Mouse (Mus musculus) left cerebral cortex, adult 2 months (tissue): ENCODE results near the gene B3galt5. TPM values are rescaled to one million over a fixed set of nuclear protein-coding genes. Genes with fewer than 3 reads are reported as not detected.

Experiments
- DNase-seq, 2 experiments: peaks; one replicate each; pipeline ENCODE4 v3.0.0; 2021 to 2022; ENCODE audit warnings: low spot score in 2 of 2, mixed read lengths in 1 of 2; ENCODE audit errors: extremely low spot score in 1 of 2
- H3K27ac ChIP-seq: fragments of 200-600 bp; 2 replicates; pipeline ENCODE4 v1.8.1; 2022
- H3K4me3 ChIP-seq: fragments of 200-600 bp; 2 replicates; pipeline ENCODE4 v1.8.1; 2022
- CTCF ChIP-seq: fragments of 200-600 bp; IDR thresholded peaks from 2 replicates; pipeline ENCODE4 v1.8.1; 2022; ENCODE audit warnings: antibody characterized with exemption, mild to moderate bottlenecking, moderate library complexity
- intact Hi-C: fragments of 180-260 bp; cut with DNase I; formaldehyde crosslinking; loops from one replicate; pipeline ENCODE4 v1.15.1; 2025
- total RNA-seq, 2 experiments: library from RNA; stranded (reverse); gene quantifications; 2 replicates each; pipeline ENCODE4 v1.2.3; 2021

The B3galt5 gene
- total RNA-seq, 2 experiments from 2014 or later = 17.2 to 20.5 TPM

DNA sequence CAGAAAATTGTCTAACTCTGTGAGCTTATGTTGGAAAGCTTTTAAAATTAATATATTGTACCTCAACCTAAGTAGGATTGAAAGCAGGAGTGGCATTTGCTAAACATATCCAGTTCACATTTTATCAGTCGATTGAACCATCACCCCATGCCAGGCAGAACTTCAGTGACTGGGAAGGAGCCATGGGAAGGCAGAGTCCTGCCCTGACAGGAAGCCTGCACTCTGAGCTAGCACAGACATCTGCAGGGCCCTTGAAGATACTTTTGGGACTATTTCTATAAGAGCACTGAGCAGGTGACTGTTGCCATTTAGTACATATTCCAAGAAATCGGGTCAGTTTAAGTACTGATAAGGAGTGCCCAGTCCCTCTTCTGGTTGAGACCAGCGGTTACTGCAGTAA, 13.6 kb upstream of the B3galt5 start:
- no peak for TF ChIP-seq CTCF
- H3K4me3 ChIP-seq = no peak overlapping the region
- no peak overlapping the region for H3K27ac ChIP-seq
- DNase-seq = no peak
- intact Hi-C loops = loop anchor here (10.0 kb wide), 1 partner anchor 383 kb away; no protein-coding TSS in a partner anchor

DNA sequence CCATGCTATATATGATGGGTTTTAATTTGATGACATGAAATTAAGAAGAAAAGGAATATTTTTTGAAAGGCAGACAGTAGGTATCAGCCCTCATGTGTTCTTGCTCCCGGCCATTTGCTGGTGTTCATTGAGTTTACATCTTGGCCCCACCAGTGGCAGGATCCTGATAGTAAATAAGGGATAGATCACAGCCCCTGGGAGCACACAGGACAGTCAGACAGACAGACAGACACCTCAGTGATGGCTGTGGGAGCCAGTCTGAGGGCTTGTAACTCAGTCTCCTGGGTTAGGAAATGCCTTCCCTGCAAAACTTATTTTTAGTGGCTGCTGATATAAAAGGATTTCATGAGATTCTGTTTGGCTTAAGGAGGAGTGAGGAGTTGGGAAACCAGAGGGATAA, 13.1 kb upstream of the B3galt5 start:
- Histone ChIP-seq H3K27ac (no peak overlapping the region), H3K4me3 (no peak overlapping the region)
- no peak for TF ChIP-seq CTCF
- intact Hi-C loops = loop anchor here (10.0 kb wide), 1 partner anchor 382 kb away; no protein-coding TSS in a partner anchor
- DNase-seq = no peak

DNA sequence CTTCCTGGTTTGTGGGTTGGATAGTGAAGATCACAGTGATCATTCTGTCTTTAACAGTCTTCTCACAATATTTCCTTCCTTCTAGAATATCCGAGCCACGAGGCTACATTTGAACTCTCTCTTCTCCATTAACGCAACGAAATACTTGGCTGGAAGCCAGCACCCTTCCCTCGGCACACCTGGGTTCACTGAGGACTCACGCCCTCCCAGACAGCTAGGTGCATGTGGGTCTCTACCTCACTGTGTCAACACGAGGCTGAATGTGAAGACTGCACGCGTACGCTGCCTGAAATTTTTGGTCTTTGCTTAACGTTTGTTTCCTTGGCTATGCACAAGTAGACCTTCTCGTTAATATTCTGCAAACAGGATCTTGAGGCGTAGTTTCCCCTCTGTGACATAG, 7.2 kb upstream of the B3galt5 start:
- no peak for TF ChIP-seq CTCF
- no peak for DNase-seq
- intact Hi-C loops = loop anchor here (10.0 kb wide), 1 partner anchor 376 kb away; no protein-coding TSS in a partner anchor
- H3K4me3 ChIP-seq = no peak overlapping the region
- no peak overlapping the region for H3K27ac ChIP-seq

DNA sequence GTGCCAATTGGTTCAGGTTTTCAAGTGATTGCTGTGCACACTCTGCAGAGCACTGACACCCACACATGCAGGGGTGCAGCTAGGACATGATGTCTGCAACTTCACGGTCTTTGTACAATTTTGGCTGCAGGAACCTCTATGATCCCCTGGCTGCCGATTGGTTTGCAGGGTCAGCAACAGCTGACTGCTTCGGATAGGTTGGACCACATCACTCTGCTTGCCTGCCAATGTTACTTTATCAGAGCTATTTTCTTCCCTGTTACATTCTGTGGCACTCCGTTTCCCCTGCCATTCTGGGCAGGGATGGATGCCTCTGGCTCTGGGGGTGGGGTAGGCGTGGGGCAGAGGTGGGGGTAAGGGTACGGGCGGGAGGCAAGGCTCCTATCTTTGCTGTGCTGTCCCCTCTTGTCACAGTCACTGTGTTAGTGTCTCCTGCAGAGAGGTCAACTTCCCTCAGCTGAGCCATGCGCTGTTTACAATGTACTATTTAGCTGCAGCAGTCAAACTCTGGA, 6.5 kb upstream of the B3galt5 start:
- Histone ChIP-seq H3K4me3 (no peak overlapping the region), H3K27ac (no peak overlapping the region)
- intact Hi-C loops = loop anchor here (10.0 kb wide), 1 partner anchor 376 kb away; no protein-coding TSS in a partner anchor
- DNase-seq = no peak
- TF ChIP-seq CTCF = no peak

DNA sequence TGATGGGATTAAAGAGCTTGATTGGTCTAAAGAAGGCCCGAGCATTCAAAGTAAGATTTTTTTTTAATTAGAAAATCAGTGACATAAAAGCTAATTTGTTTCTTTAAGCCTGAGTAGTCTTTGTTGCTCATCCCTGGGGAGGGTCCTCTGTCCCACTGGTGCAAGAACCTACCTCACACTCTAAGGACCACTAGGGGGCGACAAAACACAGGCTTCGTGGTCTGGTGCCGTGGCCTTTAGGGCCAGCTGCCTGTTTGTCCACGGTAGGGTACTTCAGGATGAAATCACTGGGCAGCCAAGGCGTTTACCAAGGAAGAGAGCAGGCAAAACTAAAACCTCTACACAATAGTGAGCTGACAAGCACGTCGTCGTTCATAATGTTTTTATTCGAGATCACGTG, 5.2 kb upstream of the B3galt5 start:
- DNase-seq = peak; percentile 71 to 72
- H3K4me3 ChIP-seq = no peak overlapping the region
- intact Hi-C loops = loop anchor here (1.0 kb wide), 2 partner anchors 111 to 115 kb away; no protein-coding TSS in a partner anchor
- no peak overlapping the region for H3K27ac ChIP-seq
- TF ChIP-seq CTCF = peak; percentile 90

DNA sequence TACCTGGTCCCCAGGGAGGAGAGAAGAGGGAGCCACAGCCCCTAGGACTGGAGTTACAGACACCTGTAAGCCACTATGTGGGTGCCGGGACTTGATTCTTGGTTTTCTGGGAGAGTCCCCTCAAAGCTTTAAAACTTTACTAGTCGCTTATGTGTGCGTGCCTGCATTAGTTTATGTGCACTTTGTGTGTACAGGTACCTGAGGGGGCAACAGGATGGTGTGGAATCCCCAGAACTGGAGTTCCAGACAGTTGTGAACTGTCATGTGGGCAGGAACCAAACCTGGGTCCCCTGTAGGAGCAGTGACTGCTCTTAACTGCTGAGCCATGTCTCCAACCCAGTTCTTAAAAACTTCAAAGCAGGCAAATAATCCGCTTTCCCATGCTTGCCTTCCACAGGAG, 4.3 kb upstream of the B3galt5 start:
- no peak overlapping the region for H3K4me3 ChIP-seq
- no peak overlapping the region for H3K27ac ChIP-seq
- DNase-seq = no peak
- TF ChIP-seq CTCF = no peak
- intact Hi-C loops = no loop called here

DNA sequence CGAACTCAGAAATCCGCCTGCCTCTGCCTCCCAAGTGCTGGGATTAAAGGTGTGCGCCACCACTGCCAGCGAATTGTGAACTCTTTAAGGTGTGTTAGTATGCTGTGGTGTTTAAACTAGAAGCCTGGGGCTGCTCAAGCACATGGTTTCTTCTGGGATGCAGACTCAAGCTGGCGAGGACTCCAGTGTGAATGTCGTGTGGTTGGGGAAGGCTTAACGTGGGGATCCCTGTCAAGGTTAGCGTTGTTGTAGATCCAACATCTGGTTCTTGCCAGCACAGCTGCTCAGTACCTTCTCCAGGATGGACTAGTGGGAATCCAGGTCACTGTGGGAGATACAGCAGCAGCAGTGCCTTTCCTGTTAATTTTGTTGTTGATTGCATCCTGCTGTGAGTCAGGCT, 3.6 kb upstream of the B3galt5 start:
- intact Hi-C loops = no loop called here
- H3K4me3 ChIP-seq = no peak overlapping the region
- DNase-seq = no peak
- no peak overlapping the region for H3K27ac ChIP-seq
- no peak for TF ChIP-seq CTCF

DNA sequence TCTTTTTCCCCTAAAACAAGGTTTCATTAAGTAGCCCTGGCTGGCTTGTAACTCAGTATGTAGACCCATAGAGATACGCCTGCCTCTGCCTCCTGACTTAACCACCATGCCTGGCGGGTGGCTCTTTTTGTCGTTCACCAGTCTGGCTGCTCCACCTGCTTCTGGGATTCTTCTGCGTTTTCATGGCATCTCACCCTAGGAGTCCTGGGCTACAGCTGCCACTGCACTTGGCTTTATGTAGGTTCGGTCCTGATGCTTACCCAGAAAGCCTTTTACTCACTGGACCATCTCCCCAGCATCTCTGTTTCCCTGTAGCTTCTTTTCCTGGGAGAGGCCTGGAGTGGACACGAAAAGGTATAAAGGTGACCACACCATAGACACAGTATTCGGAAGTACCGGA, 1.6 kb upstream of the B3galt5 start:
- intact Hi-C loops = no loop called here
- DNase-seq = no peak
- Histone ChIP-seq H3K4me3 (no peak overlapping the region), H3K27ac (no peak overlapping the region)
- TF ChIP-seq CTCF = no peak

DNA sequence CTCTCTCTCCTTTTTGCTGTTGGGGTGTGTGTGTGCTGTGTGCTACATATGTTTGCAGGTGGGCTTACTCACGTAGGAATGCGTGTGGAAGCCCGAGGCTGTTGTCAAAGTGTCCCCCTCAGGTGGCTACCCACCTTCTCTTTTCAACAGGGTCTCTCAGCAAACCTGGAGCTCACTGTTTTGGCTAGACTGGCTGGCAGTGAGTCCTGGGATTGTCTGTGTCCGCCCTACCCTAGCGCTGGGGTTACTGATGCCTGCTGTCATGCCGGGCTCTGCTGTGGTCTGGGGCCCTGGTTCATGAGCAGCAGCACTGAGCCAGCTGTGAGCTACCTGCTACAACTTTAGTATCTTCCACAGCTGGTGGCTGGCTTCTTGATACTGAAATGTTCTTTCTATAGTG, 8.9 kb downstream of the B3galt5 start:
- no peak overlapping the region for H3K27ac ChIP-seq
- DNase-seq = no peak
- no peak overlapping the region for H3K4me3 ChIP-seq
- intact Hi-C loops = no loop called here
- TF ChIP-seq CTCF = no peak

DNA sequence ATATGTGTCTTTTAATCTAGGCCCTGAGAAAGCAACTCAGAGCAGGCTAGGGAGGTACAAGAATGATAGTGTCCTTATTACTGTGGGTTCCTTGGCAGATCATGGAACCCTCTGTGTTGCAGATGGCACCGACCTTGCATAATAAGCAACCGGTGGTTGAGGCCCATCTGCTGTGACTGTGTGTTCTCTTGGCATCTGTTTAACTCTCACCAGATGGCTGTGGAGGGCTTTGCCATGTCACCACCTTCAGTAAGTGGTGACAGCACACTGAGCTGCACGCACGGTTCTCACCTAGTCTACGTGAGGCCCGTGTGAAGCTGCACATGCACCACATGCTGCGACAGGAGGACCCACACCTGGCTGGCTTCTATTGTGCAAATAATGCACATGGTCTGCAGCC, 14.0 kb downstream of the B3galt5 start:
- no peak for DNase-seq
- TF ChIP-seq CTCF = no peak
- H3K27ac ChIP-seq = no peak overlapping the region
- no peak overlapping the region for H3K4me3 ChIP-seq
- intact Hi-C loops = no loop called here

DNA sequence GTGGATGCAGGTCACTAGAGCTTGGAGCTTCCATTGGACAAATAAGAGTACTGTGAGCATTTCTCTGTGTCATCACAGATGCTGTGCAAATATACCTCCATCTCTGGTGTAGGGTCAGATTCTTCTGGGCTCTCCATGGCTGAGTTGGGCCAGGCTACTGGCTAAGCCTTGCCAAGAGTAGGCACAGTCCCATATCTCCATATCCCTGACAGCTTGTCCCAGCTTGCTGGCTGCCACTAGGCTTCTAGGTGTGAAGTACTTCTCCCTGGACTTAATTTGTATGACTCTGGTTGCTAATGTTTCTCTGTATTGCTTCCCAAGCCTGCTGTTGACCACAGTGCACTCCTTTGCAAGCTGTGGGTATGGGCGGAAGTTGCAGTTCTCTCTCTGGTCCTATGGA, 16.5 kb downstream of the B3galt5 start:
- Histone ChIP-seq H3K4me3 (no peak overlapping the region), H3K27ac (no peak overlapping the region)
- TF ChIP-seq CTCF = no peak
- DNase-seq = no peak
- intact Hi-C loops = no loop called here

DNA sequence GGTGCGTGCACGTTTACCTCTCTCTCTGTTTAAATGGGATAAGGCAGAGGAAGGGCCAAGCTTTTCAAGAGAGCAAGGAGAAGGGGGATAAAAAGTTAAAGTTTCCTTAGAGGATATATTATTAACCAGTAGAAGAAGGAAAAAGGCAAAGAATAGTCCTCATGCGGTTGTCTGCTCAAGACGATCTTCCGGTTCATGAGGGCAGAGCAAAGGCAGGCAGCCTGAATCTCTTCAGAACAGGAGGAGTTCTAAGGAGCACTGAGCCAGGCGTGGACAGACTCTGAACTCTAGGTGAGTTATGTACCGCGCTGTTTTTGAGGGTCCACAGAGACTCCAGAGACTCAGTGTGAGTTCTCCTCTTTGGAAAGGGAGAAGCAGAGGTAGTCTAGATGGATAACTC, 22.8 kb downstream of the B3galt5 start:
- intact Hi-C loops = no loop called here
- TF ChIP-seq CTCF = no peak
- H3K4me3 ChIP-seq = no peak overlapping the region
- no peak overlapping the region for H3K27ac ChIP-seq
- no peak for DNase-seq

DNA sequence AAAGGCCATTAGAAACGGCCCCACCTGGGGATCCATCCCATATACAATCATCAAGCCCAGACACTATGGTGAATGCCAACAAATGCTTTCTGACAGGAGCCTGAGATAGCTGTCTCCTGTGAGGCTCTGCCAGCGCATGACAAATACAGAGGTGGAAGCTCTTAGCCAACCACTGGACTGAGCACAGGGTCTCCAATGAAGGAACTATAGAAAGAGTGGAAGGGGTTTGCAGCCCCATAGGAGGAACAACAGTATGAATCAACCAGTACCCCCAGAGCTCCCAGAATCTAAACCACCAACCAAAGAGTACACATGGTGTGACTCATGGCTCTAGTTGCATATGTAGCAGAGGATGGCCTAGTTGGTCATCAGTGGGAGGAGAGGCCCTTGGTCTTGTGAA, 36.1 kb downstream of the B3galt5 start:
- Histone ChIP-seq H3K4me3 (no peak overlapping the region), H3K27ac (no peak overlapping the region)
- DNase-seq = no peak
- intact Hi-C loops = no loop called here
- no peak for TF ChIP-seq CTCF
